Mouse (Mus musculus): Measurements from ENCODE around the gene Tcap. TPM values are rescaled to one million over a fixed set of nuclear protein-coding genes. Genes with fewer than 3 reads are reported as not detected.

Tcap gene
- polyA plus RNA-seq, 1 experiment from 2014 or later, result 0.29 TPM

DNA sequence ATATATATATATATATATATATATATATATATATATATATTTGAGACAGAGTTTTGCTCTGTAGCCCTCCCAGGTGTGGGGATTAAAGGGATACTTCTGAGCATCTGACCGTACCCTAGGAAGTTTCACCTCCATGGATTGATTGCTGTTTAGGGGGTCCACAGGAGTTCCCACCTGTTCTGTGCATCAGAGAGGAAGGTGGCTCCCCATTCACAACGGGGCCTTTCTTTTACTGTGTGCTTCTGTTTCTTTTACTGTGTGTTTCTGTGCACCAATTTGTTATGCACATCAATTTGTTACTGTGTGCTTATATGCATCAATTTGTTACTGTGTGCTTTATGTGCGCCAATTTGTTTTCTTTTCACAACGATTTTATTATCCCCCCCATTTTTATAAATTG lies 42.4 kb upstream of the Tcap start:
- Histone ChIP-seq H3K4me3 (ENCODE audit: low read depth, low read length) (no peak overlapping the region), H3K27me3 (ENCODE audit: control insufficient read depth, insufficient read depth, low read length) (peaks cover 30% of the 10 kb centered on the region), H3K9ac (replicated peaks; ENCODE audit: low read depth, low read length) (no peak overlapping the region), H3K4me2 (ENCODE audit: low read depth, low read length) (no peak overlapping the region), H3K27ac (ENCODE audit: low read depth, low read length) (no peak overlapping the region), H3K4me1 (ENCODE audit: control insufficient read depth, insufficient read depth, low read length) (peaks cover 21% of the 10 kb centered on the region), H3K36me3 (ENCODE audit: control insufficient read depth, insufficient read depth, low read length) (no peaks in the 10 kb centered on the region), H3K9me3 (ENCODE audit: control insufficient read depth, low read length) (no peaks in the 10 kb centered on the region)
- 52% methylated on average over 4 of the region's 4 CpGs for WGBS
- no peak for ATAC-seq (ENCODE audit: low read depth)

DNA sequence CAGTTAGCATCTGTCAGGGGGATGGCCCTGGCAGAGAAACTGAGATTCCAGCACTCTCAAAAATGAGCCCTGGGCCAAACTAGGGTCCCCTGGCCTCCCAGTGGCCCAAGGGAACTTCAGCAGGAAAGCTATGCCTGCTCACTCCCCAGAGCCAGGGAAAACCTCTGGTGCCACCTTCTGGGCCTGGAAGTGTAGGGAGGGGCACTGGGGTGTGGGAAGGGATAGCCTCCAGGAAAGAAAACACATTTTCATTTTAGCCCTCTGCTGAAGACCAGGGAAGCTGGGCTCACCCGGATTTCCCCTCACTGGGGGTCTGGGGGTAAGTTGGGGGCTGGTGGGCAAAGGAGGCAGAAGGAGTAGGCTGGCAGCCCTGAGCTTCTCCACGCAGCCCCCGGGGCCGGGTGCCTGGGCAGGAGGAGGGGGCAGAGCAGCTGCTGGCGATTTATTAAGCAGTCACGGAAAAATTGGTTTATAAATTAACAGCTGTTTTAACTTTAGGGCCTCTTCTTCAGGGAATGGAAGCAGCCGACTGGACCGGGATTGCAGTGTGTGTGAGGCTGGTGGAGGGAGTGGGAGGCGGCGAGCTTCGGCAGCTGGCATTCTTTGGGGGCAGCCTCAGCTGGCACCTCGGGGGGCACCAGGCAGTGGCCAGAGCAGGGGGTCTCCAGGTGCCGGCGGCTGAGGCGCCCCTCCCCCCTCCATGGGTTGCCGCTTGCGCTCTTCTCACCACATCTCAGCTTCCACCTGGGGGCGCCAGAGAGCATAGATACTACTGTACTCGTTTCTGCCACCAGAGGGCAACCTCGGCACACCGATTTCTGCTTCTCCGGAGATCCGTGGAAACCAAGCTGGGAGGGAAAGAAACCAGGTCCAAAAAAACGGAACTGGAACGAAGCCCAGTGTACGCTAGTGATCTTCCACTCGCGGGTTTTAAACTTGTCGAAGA lies 41.3 kb upstream of the Tcap start:
- H3K27me3 ChIP-seq (ENCODE audit: control insufficient read depth, insufficient read depth, low read length), result peaks cover 29% of the 10 kb centered on the region
- WGBS, result 2% methylated on average over 29 of the region's 29 CpGs
- peak overlapping the region; percentile 10; the same call in 1 of the 2 replicates for H3K4me3 ChIP-seq (ENCODE audit: low read depth, low read length)

DNA sequence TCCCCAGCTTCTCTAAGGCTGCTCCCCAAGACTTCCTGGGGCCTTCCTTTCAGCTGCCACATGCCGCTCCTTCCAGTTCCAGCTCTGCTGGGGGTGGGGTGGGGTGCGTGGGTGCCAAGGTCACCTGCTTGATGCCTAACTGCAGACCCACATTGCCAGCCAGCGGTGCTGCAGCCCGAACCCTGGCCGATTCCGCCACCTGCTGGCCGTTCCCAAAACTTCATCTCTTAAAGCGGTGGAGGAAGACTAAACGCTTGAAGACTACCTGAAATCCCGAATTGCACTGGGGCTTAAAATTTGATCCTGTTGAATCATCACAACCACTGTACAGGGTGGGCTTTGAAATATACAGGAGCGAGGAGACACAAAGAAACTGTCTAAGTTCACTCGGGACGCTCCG lies 38.4 kb upstream of the Tcap start:
- H3K9me3 ChIP-seq (ENCODE audit: control insufficient read depth, low read length), result no peaks in the 10 kb centered on the region
- no peak overlapping the region for H3K9ac ChIP-seq (replicated peaks; ENCODE audit: low read depth, low read length)
- no peak overlapping the region for H3K27ac ChIP-seq (ENCODE audit: low read depth, low read length)
- no peak for ATAC-seq (ENCODE audit: low read depth)
- peaks cover 16% of the 10 kb centered on the region for H3K4me1 ChIP-seq (ENCODE audit: control insufficient read depth, insufficient read depth, low read length)
- WGBS, result 1% methylated on average over 14 of the region's 14 CpGs
- no peak overlapping the region for H3K4me3 ChIP-seq (ENCODE audit: low read depth, low read length)
- no peak overlapping the region; the same call in 1 of the 2 replicates for H3K4me2 ChIP-seq (ENCODE audit: low read depth, low read length)
- no peaks in the 10 kb centered on the region for H3K36me3 ChIP-seq (ENCODE audit: control insufficient read depth, insufficient read depth, low read length)
- H3K27me3 ChIP-seq (ENCODE audit: control insufficient read depth, insufficient read depth, low read length), result peaks cover 32% of the 10 kb centered on the region

More for the DNA sequence above, 41.3 kb upstream of the Tcap start:
- H3K27ac ChIP-seq (ENCODE audit: low read depth, low read length), result peak overlapping the region; percentile 39; the same call in 1 of the 2 replicates
- ATAC-seq (ENCODE audit: low read depth), result 0 out of 2 replicates have a peak, but pooled peaks have one; percentile 44
- H3K36me3 ChIP-seq (ENCODE audit: control insufficient read depth, insufficient read depth, low read length), result no peaks in the 10 kb centered on the region
- H3K9me3 ChIP-seq (ENCODE audit: control insufficient read depth, low read length), result no peaks in the 10 kb centered on the region
- peak overlapping the region; percentile 39 for H3K4me2 ChIP-seq (ENCODE audit: low read depth, low read length)
- H3K4me1 ChIP-seq (ENCODE audit: control insufficient read depth, insufficient read depth, low read length), result peaks cover 21% of the 10 kb centered on the region
- no peak overlapping the region for H3K9ac ChIP-seq (replicated peaks; ENCODE audit: low read depth, low read length)

DNA sequence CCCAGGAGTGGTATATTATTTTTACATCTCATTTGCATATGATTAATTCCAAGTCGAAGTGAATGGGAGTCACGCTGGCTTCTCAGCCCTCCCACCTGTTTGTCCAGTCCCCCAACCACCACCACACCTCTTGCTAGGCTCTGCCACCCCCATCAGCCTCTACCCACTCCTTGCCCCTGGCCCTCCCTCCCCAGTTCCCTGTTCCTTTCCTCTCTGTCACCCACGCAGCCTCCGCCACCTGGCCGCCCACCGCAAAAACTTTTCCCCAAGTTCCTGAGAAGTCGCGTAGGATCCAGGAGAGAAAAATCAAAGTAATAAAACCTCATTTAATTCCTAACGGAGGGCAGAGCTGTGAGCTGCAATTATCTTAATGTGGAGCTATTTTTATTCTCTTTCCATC lies 37.4 kb upstream of the Tcap start:
- peaks cover 39% of the 10 kb centered on the region for H3K27me3 ChIP-seq (ENCODE audit: control insufficient read depth, insufficient read depth, low read length)
- no peak overlapping the region for H3K9ac ChIP-seq (replicated peaks; ENCODE audit: low read depth, low read length)
- H3K9me3 ChIP-seq (ENCODE audit: control insufficient read depth, low read length), result no peaks in the 10 kb centered on the region
- H3K36me3 ChIP-seq (ENCODE audit: control insufficient read depth, insufficient read depth, low read length), result no peaks in the 10 kb centered on the region
- ATAC-seq (ENCODE audit: low read depth), result no peak
- 11% methylated on average over 9 of the region's 9 CpGs for WGBS
- H3K4me1 ChIP-seq (ENCODE audit: control insufficient read depth, insufficient read depth, low read length), result peaks cover 16% of the 10 kb centered on the region
- no peak overlapping the region for H3K4me3 ChIP-seq (ENCODE audit: low read depth, low read length)
- no peak overlapping the region for H3K4me2 ChIP-seq (ENCODE audit: low read depth, low read length)
- H3K27ac ChIP-seq (ENCODE audit: low read depth, low read length), result no peak overlapping the region

DNA sequence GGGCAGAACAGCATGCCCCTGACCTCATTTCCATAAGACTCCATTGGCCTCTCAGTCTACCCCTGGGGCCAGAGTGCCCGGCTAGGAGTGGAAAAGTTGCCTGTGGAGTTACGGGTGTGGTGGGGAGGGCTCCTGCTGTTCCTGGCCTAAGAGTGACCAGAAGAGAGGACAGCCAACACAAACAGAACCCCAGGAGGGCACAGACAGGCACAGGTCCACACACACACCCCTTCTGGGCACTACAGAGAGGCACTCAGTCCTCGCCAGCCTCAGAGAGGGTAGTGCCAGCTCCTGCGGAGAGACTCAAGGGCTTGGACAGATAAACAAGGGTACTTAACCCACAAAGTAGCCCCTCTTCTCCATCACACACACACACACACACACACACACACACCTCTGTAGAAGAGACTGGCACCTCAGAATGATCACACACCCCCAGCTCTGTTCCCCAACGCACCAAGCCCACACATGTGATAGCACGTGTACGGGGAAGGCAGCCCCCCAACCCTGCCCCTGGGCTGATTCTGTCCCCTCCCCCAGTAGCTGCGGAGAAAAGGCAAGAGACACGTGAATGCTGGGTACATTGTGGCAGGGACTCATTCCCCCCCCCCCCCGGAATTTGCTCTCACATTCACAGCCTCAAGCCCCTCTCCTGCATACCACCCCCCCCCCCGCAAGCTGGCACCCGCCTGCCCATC lies 36.1 kb upstream of the Tcap start:
- Histone ChIP-seq H3K4me1 (ENCODE audit: control insufficient read depth, insufficient read depth, low read length) (peaks cover 11% of the 10 kb centered on the region), H3K9me3 (ENCODE audit: control insufficient read depth, low read length) (no peaks in the 10 kb centered on the region), H3K9ac (replicated peaks; ENCODE audit: low read depth, low read length) (no peak overlapping the region), H3K4me3 (ENCODE audit: low read depth, low read length) (no peak overlapping the region), H3K27ac (ENCODE audit: low read depth, low read length) (no peak overlapping the region), H3K4me2 (ENCODE audit: low read depth, low read length) (peak overlapping the region; percentile 89; the same call in 1 of the 2 replicates), H3K36me3 (ENCODE audit: control insufficient read depth, insufficient read depth, low read length) (no peaks in the 10 kb centered on the region), H3K27me3 (ENCODE audit: control insufficient read depth, insufficient read depth, low read length) (peaks cover 50% of the 10 kb centered on the region)
- ATAC-seq (ENCODE audit: low read depth), result no peak
- 2% methylated on average over 9 of the region's 12 CpGs for WGBS

DNA sequence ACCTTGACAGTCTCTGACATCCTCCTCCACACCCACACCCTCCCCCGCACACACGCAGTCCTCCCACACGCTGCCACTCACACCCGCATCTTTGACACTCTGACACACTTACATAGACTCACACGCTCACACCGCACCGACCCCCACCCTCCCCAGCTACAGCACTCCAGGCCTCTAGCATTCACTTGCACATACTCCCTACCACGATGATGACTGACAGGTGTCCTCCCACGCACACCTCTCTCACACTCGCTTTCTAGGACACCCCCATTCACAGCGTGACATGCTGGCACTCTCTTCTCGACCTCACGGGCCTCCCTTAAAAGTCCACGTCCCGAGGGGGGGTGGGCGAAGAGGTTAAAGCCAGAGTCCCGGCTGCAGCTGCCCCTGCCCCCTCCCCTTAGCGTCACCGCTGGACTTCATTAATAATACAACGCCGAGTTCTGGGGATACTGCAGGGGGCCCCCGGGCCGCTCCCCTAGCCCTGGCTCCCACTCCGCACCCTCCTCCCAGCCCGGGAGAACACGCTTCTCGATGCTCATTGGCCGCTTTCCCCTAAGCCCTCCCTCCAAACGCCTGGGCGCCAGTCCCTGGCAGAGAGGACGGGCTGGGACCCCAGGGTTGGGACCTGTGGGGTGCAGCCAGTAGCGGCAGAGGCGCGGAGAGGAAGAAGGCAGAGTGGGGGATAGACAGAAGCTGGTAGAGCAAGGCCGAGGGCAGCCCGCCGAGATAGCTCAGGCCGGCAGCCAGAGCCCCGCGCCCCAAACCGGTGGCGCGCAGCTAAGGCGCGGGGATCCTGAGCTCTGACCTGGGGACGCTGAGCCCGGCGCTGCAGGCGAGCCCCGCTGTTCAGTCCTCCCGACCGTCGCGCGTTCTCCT lies 35.3 kb upstream of the Tcap start, which contains the start of gene Ppp1r1b:
Ppp1r1b (plus strand) TSS at position 322 of the 879 bp plus-strand sequence.
- peak within 1 kb of the TSS; percentile 42 for H3K4me3 ChIP-seq (ENCODE audit: low read depth, low read length)
- WGBS, result 1% methylated on average over 52 of the region's 55 CpGs
- no peaks in the 10 kb centered on the region for H3K36me3 ChIP-seq (ENCODE audit: control insufficient read depth, insufficient read depth, low read length)
- peaks cover 11% of the 10 kb centered on the region for H3K4me1 ChIP-seq (ENCODE audit: control insufficient read depth, insufficient read depth, low read length)
- peak within 1 kb of the TSS; percentile 89 for H3K4me2 ChIP-seq (ENCODE audit: low read depth, low read length)
- peak; percentile 69 for ATAC-seq (ENCODE audit: low read depth)
- peak within 1 kb of the TSS; percentile 42 for H3K9ac ChIP-seq (replicated peaks; ENCODE audit: low read depth, low read length)
- no peaks in the 10 kb centered on the region for H3K9me3 ChIP-seq (ENCODE audit: control insufficient read depth, low read length)
- H3K27me3 ChIP-seq (ENCODE audit: control insufficient read depth, insufficient read depth, low read length), result peaks cover 51% of the 10 kb centered on the region
- no peak within 1 kb of the TSS for H3K27ac ChIP-seq (ENCODE audit: low read depth, low read length)

DNA sequence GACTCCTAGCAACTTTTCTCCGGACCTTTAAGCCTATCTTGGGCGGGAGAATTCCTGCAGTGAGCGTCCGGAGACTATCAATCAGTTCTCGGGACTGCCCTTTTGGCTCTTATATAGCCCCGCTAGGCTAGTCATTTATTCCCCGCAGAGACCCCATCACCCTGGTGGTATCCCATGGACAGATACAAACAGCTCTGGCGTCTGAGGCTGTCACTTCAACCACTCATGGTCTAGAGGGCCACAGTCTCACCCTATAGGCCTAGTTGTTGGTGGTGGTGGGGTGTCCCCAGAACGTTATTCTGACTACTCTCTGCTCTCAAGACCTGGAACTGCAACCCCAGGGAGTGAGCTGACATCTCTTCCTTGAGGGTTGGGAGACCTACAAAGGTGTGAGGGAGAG lies 34.3 kb upstream of the Tcap start:
- WGBS, result 2% methylated on average over 9 of the region's 9 CpGs
- no peaks in the 10 kb centered on the region for H3K9me3 ChIP-seq (ENCODE audit: control insufficient read depth, low read length)
- peaks cover 54% of the 10 kb centered on the region for H3K27me3 ChIP-seq (ENCODE audit: control insufficient read depth, insufficient read depth, low read length)
- no peak overlapping the region for H3K9ac ChIP-seq (replicated peaks; ENCODE audit: low read depth, low read length)
- H3K27ac ChIP-seq (ENCODE audit: low read depth, low read length), result no peak overlapping the region
- H3K4me3 ChIP-seq (ENCODE audit: low read depth, low read length), result peak overlapping the region; percentile 42
- H3K4me2 ChIP-seq (ENCODE audit: low read depth, low read length), result no peak overlapping the region
- no peak for ATAC-seq (ENCODE audit: low read depth)
- H3K4me1 ChIP-seq (ENCODE audit: control insufficient read depth, insufficient read depth, low read length), result peaks cover 11% of the 10 kb centered on the region
- H3K36me3 ChIP-seq (ENCODE audit: control insufficient read depth, insufficient read depth, low read length), result no peaks in the 10 kb centered on the region

DNA sequence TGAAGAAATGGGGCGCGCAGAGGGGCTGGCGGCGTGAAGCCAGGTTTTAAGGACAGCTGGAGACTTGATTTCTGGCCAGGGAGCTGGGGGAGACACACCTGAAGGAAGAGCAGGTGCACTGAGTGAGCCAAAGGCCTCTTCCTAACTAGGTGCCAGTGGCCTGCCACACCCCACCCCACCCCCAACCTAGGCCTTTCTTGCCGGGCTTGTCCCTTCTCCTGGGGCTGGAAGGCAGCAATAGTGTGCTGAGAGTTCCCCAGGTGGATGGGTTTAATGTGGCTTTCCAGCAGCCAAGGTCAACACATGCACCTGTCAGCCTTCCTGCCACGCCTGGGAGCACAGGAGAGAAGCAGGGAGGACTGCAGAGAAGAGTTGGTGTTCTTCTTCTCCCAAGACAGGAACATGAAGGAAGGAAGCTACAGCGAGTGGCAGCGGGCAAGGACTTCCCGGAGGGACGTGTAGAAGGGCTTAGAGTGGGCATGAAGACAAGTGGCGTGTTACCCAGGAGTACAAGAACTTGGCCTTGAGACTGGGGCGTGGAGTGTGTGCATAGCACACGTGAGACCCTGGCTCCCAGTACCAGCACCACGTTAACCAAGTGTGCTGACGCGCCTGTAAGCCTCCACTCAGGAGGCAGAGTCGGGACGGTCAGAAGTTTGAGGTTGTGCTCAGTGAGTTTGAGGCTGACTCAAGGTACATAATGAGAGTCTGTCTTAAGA lies 31.2 kb upstream of the Tcap start:
- H3K4me1 ChIP-seq (ENCODE audit: control insufficient read depth, insufficient read depth, low read length), result peaks cover 13% of the 10 kb centered on the region
- H3K4me2 ChIP-seq (ENCODE audit: low read depth, low read length), result no peak overlapping the region
- no peaks in the 10 kb centered on the region for H3K9me3 ChIP-seq (ENCODE audit: control insufficient read depth, low read length)
- no peaks in the 10 kb centered on the region for H3K36me3 ChIP-seq (ENCODE audit: control insufficient read depth, insufficient read depth, low read length)
- no peak overlapping the region for H3K4me3 ChIP-seq (ENCODE audit: low read depth, low read length)
- no peak for ATAC-seq (ENCODE audit: low read depth)
- H3K27me3 ChIP-seq (ENCODE audit: control insufficient read depth, insufficient read depth, low read length), result peaks cover 44% of the 10 kb centered on the region
- 80% methylated on average over 18 of the region's 18 CpGs for WGBS
- no peak overlapping the region for H3K9ac ChIP-seq (replicated peaks; ENCODE audit: low read depth, low read length)
- no peak overlapping the region for H3K27ac ChIP-seq (ENCODE audit: low read depth, low read length)
